Mouse (Mus musculus) C2C12 (cell line): ENCODE data around the gene Ribc2. TPM values are rescaled to one million over a fixed set of nuclear protein-coding genes. Genes with fewer than 3 reads are reported as not detected.

Experiments used
- H3K27me3 ChIP-seq: one replicate; pipeline ENCODE4 v1.6.1; 2011; ENCODE audit not compliant: control insufficient read depth, insufficient read depth, insufficient read length
- H3K36me3 ChIP-seq: one replicate; pipeline ENCODE4 v1.6.1; 2011; ENCODE audit not compliant: control insufficient read depth, insufficient read depth
- H3K4me3 ChIP-seq: one replicate; pipeline ENCODE4 v1.5.1; 2011; ENCODE audit warnings: mild to moderate bottlenecking, control low read depth; ENCODE audit not compliant: poor library complexity, insufficient read depth, severe bottlenecking
- H3K79me2 ChIP-seq: one replicate; pipeline ENCODE4 v1.6.1; 2011; ENCODE audit not compliant: control insufficient read depth, insufficient read depth
- H3K79me3 ChIP-seq: one replicate; pipeline ENCODE4 v1.6.1; 2011; ENCODE audit warnings: low read depth, control low read depth
- H3ac ChIP-seq: one replicate; pipeline ENCODE3; 2011; ENCODE audit warnings: low read depth; ENCODE audit not compliant: control insufficient read depth, insufficient read length
- CEBPB ChIP-seq: IDR thresholded peaks from one replicate; pipeline ENCODE4 v1.6.1; 2011; ENCODE audit warnings: low read depth, mild to moderate bottlenecking, control low read depth, moderate library complexity
- CTCF ChIP-seq: IDR thresholded peaks from one replicate; pipeline ENCODE4 v1.5.1; 2011; ENCODE audit not compliant: control insufficient read depth, insufficient read depth, insufficient read length
- FOSL1 ChIP-seq: IDR thresholded peaks from one replicate; pipeline ENCODE4 v1.8.0; 2011; ENCODE audit warnings: mild to moderate bottlenecking, low read length; ENCODE audit not compliant: poor library complexity, insufficient read depth, severe bottlenecking
- MAX ChIP-seq: IDR thresholded peaks from one replicate; pipeline ENCODE4 v1.6.1; 2011; ENCODE audit warnings: mild to moderate bottlenecking, control low read depth
- MYOD1 ChIP-seq: IDR thresholded peaks from one replicate; pipeline ENCODE4 v1.6.1; 2011; ENCODE audit warnings: low read depth; ENCODE audit not compliant: control insufficient read depth, insufficient read length
- MYOG ChIP-seq: IDR thresholded peaks from one replicate; pipeline ENCODE4 v1.6.1; 2011; ENCODE audit not compliant: control insufficient read depth, insufficient read length; ENCODE audit errors: extremely low read depth
- USF1 ChIP-seq: IDR thresholded peaks from one replicate; pipeline ENCODE4 v1.6.1; 2011; ENCODE audit warnings: low read depth, mild to moderate bottlenecking, control low read depth, moderate library complexity
- polyA plus RNA-seq: library from polyadenylated mRNA; unstranded; fragments of >200 nt; fragmentation: generic; extraction: Trizol; gene quantifications from one replicate; pipeline ENCODE4 v1.2.1, GENCODE M21; 2012; ENCODE audit warnings: missing spikeins

Ribc2 gene
- polyA plus RNA-seq, 1 experiment = not detected

- Histone ChIP-seq H3K79me2 (no peaks in the 10 kb centered on the region), H3K36me3 (no peaks in the 10 kb centered on the region), H3K27me3 (peaks cover 47% of the 10 kb centered on the region), H3K79me3 (no peaks in the 10 kb centered on the region), H3ac (no peak overlapping the region), H3K4me3 (no peak overlapping the region)
- no peak for TF ChIP-seq CTCF
- TF ChIP-seq FOSL1 = no peak
- TF ChIP-seq MYOD1 = no peak
- no peak for TF ChIP-seq MYOG
- TF ChIP-seq USF1 = no peak
- no peak for TF ChIP-seq MAX
- TF ChIP-seq CEBPB = no peak
Measured at GRCm38 (mm10) chr15:85180368-85180767, 48.5 kb downstream of the Ribc2 start.

DNA sequence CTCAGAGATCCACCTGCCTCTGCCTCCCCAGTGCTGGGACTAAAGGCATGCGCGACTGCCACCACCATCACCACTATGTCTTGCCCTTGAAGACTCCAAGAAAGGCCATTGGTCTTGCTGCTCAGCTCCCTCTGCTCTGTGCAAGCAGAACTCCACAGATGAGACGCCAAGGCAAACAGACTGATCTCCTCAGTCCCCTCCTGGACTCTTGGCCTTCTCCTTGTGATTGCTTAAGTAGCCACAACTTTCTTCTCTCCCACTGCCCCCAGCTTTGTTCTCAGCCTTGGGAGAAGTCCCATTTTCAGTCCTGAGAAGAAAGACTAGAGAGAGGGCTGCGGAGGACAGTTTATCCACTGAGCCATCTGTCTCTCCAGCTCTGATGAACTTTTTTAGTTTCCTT is 50.2 kb downstream of the Ribc2 start:
- H3K36me3 ChIP-seq = no peaks in the 10 kb centered on the region
- no peaks in the 10 kb centered on the region for H3K79me2 ChIP-seq
- H3ac ChIP-seq = no peak overlapping the region
- H3K4me3 ChIP-seq = no peak overlapping the region
- no peaks in the 10 kb centered on the region for H3K79me3 ChIP-seq
- TF ChIP-seq MYOD1 (no peak), CTCF (no peak)
- peaks cover 47% of the 10 kb centered on the region for H3K27me3 ChIP-seq

- no peak for TF ChIP-seq MYOG
- no peak for TF ChIP-seq FOSL1
- no peak for TF ChIP-seq CTCF
- no peak for TF ChIP-seq USF1
- TF ChIP-seq MAX = no peak
- TF ChIP-seq CEBPB = no peak
- TF ChIP-seq MYOD1 = no peak
- peaks cover 26% of the 10 kb centered on the region for H3K27me3 ChIP-seq
- H3K79me3 ChIP-seq = no peaks in the 10 kb centered on the region
- no peaks in the 10 kb centered on the region for H3K79me2 ChIP-seq
- no peak overlapping the region for H3K4me3 ChIP-seq
- H3K36me3 ChIP-seq = no peaks in the 10 kb centered on the region
- no peak overlapping the region for H3ac ChIP-seq
Measured at GRCm38 (mm10) chr15:85186916-85187315, 55.0 kb downstream of the Ribc2 start.

DNA sequence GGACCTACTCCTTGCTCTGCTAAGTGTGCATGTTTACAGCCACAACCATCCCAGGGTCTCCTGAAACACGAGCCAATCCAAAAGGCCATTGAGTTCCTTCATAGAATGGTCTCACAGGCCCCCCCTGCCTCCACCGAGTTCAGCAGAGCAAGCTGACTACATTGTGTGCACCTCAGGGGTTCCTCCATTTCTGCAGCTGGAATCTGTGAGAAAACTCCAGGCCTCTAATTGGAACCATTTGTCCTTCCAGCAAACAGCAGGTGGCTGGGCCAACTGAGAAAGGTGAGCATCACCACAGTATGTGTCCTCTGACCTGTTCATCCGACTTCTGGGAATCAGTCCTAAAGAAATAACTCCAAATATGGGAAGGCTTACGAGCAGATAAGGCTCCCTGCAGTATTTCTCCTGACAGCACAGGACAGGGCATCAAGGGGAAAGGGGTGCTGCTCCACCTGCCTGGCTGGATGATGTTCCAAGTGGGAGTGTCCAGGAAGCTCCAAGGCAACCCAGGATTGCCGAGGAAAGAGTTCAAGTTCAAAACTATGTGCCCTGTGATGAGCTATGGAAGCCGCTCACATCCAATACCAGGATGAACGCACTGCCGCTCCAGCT is 56.4 kb downstream of the Ribc2 start:
- no peak overlapping the region for H3K4me3 ChIP-seq
- H3ac ChIP-seq = no peak overlapping the region
- no peak for TF ChIP-seq USF1
- TF ChIP-seq CEBPB = no peak
- TF ChIP-seq MYOD1 = no peak
- TF ChIP-seq CTCF = no peak
- no peak for TF ChIP-seq MAX
- TF ChIP-seq FOSL1 = no peak
- TF ChIP-seq MYOG = no peak
- H3K79me3 ChIP-seq = no peaks in the 10 kb centered on the region
- H3K27me3 ChIP-seq = peaks cover 19% of the 10 kb centered on the region
- no peaks in the 10 kb centered on the region for H3K79me2 ChIP-seq
- H3K36me3 ChIP-seq = no peaks in the 10 kb centered on the region

Other genes starting within 250 kb of the Ribc2 start
- 0.06 TPM for gene Gm29666, start 212.0 kb upstream of the Ribc2 start, polyA plus RNA-seq
- 54.0 TPM for gene Nup50, start 208.7 kb upstream of the Ribc2 start, polyA plus RNA-seq
- 30.4 TPM for gene 5031439G07Rik, start 143.5 kb upstream of the Ribc2 start, polyA plus RNA-seq
- not detected for gene Upk3a, start 114.9 kb upstream of the Ribc2 start, polyA plus RNA-seq
- gene Fam118a, start 103.1 kb upstream of the Ribc2 start, polyA plus RNA-seq = 24.5 TPM
- gene Smc1b, start 114 bp upstream of the Ribc2 start, polyA plus RNA-seq = 0.01 TPM
- gene Fbln1, start 73.9 kb downstream of the Ribc2 start, polyA plus RNA-seq = 32.4 TPM
- gene Atxn10, start 204.2 kb downstream of the Ribc2 start, polyA plus RNA-seq = 149 TPM